Mouse (Mus musculus) CH12F3 (cell line): ENCODE measurements around the gene Dbx2.

Source experiments
- in situ Hi-C: fragments of 300-500 bp; cut with MboI; formaldehyde crosslinking; loops from 2 replicates; pipeline ENCODE4 v1.14.3; 2020; ENCODE audit warnings: low sequenced_read_pairs

Gene Dbx2

DNA sequence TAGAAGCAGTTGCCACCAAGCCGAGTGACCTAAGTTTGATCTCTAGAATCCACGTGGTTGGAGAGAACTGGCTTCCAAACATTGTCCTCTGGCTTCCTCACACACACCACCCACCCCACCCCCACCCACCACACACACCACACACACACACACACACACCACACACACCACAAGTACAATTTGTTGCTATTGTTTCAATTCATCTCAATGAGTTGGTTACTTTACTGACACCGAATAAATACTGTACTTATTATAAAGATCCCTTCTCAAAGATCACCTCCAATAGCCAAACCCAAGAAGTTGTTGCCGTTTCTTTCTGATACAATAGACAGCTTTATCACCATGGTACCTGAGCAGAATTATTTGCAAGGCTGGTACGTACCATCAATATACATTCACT, at the start of gene Dbx2:
Dbx2 (minus strand) TSS at position 101 of the 400 bp plus-strand sequence.
- in situ Hi-C loops = no loop called here

DNA sequence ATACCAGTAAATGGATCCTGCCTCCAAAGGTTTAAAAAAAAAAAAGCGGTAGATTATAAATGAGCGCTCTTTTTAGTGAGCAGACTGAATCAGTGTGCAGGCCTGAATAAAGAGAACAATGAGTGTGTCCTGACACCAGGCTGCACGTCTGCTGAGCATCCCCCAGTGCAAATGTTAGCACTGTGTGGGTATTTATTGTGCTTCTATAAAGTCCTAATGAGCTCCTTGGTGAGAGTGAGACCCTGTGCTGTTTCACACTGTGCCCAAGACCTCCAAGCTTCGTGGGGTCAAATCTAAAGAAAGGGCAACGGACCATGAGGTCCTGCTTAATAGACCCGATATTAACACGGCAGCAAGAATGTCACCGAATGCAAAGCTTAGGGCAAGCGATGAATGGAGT, 46.4 kb upstream of the Dbx2 start:
- in situ Hi-C loops = no loop called here

DNA sequence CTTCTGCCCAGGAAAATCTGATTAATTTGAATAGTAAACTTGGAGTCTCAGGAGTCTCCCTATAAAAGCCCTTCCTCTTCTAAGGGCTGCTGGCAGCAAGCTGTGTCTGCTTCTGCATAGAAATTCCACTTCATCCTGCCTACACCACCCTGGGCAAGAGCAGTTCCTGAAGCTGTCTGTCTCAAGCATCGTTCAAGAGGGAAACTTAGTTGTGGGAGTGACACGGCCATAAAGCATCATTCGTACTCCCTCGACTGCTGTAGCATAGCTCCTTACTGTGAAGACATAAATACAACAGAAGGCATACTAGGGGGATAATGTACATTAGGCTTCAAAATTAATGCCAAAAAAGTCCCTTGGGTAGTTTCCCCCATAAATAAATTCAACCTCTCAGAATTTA, 45.8 kb upstream of the Dbx2 start:
- in situ Hi-C loops = no loop called here

DNA sequence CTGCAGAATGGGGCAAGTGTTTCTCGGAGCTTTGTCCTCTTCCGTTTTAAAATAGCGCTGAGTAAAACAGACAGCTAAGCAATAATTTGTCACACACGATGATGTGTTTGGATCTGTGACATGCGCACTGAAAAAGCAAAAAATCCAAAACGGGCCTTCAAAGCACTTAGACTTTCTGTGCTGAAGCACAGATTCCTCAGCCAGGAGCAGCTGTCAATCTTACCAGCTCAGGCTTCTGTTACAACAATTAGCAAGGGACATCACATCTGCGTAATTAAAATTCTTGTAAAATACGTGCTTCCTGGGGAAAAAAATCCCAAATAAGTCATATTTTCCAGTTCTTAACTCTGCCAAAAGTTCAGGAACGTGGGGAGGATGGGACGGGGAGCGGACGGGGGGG, 43.6 kb upstream of the Dbx2 start:
- in situ Hi-C loops = no loop called here

DNA sequence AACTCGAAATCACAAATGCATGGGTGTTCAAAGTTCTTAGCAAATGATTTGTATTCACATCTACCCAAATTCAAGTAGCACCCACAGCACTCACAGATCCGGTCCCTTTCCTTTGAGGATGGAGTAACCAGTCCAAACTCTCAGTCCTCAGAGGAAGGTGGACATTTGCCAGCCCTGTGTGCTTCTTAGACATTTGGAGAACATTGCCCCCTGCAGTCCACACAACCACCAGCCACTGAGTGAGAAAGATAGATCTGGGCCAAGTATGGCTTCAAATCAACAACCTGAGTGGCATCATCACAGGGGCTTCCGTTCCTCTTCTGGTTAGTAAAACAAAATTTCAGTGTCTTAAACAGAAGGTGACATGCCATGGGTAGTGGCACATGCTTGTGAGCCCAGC, 38.0 kb upstream of the Dbx2 start:
- in situ Hi-C loops = no loop called here

DNA sequence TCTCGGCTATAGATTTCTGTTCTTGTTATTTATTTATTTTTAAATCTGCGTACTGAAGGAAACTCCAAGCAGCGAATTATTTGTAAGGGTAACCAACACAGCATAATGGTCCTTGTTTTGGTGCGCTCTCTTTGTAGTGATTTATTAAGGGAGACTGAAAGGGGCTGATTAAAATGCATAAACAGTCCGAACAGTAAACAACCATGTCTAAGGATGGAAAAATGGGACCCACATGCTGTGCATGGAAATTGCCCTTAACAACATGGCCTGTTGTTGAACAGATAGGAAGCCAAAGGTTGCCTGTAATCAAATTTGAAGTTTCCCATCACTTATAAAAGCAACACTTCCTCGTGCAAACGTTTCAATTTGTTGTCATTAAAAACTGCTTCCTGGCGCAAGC, 35.8 kb upstream of the Dbx2 start:
- in situ Hi-C loops = no loop called here

- in situ Hi-C loops = no loop called here
Measured at GRCm38 (mm10) chr15:95691129-95691528, 35.4 kb upstream of the Dbx2 start.

DNA sequence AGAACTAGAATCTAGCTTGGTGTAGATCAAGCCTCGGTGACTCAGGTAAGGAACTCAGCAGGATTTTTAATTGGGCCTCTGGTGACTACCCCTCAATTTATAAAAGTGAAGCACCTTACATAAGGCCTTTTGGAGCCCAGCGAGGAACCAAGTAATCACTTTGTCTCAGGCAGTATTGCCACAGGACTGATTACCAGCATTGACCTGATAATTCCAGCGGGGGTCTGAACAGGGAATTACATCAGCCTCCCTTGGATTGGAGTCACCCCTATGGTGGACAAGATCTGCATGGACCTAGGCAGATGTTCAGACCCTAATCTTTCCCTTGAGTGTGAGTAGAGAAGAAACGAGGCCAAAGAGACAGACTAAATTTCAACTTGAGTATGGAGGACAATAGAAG, 26.9 kb upstream of the Dbx2 start:
- in situ Hi-C loops = no loop called here

DNA sequence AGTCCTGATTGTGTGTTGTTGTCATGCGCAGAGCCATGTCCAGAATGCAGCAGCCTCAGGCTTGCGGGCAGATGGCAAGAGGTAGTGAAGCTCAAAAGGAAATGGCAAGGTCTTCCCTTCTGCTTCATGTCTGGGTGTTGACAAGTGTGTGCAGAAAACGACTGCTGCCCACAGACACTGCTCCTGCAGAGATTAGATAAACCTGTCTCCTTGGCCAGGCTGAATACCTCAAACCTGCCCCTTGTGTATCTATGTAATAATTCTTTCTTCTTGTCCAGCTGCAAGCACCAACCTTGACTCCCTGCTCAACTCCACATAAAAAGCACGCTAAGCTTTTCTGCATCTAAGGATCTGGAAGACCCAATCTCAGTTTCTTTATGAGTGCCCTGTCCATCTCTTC, 19.9 kb upstream of the Dbx2 start:
- in situ Hi-C loops = no loop called here

GRCm38 (mm10) chr15:95675176-95675575, 19.4 kb upstream of the Dbx2 start:
- in situ Hi-C loops = no loop called here

GRCm38 (mm10) chr15:95667209-95667608, 11.4 kb upstream of the Dbx2 start:
- in situ Hi-C loops = no loop called here

GRCm38 (mm10) chr15:95665002-95665401, 9.2 kb upstream of the Dbx2 start:
- in situ Hi-C loops = no loop called here

DNA sequence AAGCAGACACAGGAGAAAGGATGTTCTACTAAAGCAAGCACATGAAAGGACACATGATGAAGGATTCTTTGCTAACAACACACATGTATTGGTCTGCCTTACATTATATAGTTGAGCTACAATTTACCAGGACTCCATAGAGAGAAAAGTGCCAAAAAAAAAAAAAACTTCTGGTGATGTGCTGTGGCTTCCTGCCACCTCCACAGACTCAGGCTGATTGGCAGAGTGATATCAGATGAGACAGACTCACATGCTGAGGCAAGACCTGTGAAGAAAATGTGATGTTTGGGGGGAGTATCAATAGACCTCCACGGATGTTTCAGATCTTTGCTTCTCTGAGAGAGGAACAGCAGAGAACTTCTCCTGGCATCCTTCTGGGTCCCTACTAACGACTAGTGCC, 6.0 kb upstream of the Dbx2 start:
- in situ Hi-C loops = no loop called here

DNA sequence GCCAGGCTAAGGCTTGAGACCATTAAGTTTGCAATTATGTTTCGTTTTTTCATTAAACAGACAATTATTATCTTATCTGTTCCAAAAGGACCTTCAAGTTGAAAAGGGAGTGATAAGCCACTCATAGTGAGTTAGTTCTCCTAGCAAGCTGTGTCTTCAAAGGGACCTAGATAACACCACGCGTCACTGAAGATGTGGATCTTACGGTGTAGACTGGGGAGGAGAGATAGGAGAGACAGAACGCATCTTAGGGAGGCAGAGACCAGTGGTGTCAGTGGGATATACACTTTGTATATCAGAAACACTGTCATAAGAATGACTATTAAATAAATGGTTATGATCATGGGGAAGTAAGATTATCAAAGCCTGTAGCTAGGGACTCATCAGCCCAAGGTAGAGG, 4.6 kb upstream of the Dbx2 start:
- in situ Hi-C loops = no loop called here

GRCm38 (mm10) chr15:95654211-95654897, 1.4 kb downstream of the Dbx2 start:
- in situ Hi-C loops = no loop called here

GRCm38 (mm10) chr15:95653812-95654210, 1.9 kb downstream of the Dbx2 start:
- in situ Hi-C loops = no loop called here

- in situ Hi-C loops = no loop called here
Measured at GRCm38 (mm10) chr15:95652898-95653707, 2.7 kb downstream of the Dbx2 start.

GRCm38 (mm10) chr15:95651824-95652223, 3.9 kb downstream of the Dbx2 start:
- in situ Hi-C loops = no loop called here

- in situ Hi-C loops = no loop called here
Measured at GRCm38 (mm10) chr15:95643505-95644029, 12.2 kb downstream of the Dbx2 start.

GRCm38 (mm10) chr15:95640347-95640746, 15.4 kb downstream of the Dbx2 start:
- in situ Hi-C loops = no loop called here

- in situ Hi-C loops = no loop called here
Measured at GRCm38 (mm10) chr15:95639829-95640134, 16.0 kb downstream of the Dbx2 start.

- in situ Hi-C loops = no loop called here
Measured at GRCm38 (mm10) chr15:95639115-95639828, 16.5 kb downstream of the Dbx2 start.
